Mouse (Mus musculus) gastrocnemius, postnatal 10 days (tissue): ENCODE data around the gene Npy. TPM values are rescaled to one million over a fixed set of nuclear protein-coding genes. Genes with fewer than 3 reads are reported as not detected.

Experiments used
- DNase-seq: peaks from one replicate; pipeline ENCODE4 v3.0.0; 2021; ENCODE audit warnings: mixed read lengths
- long read RNA-seq, 2 experiments: library from polyadenylated mRNA; stranded (forward); transcript quantifications; one replicate each; pipeline ENCODE4 v2.0.0; 2021
- total RNA-seq, 2 experiments: library from RNA; stranded (reverse); gene quantifications; 2 replicates each; pipeline ENCODE4 v1.2.3; 2021

The Npy gene
- total RNA-seq: not detected
- long read RNA-seq, experiment 1: 0 reads
- long read RNA-seq, experiment 2: 0 reads

DNA sequence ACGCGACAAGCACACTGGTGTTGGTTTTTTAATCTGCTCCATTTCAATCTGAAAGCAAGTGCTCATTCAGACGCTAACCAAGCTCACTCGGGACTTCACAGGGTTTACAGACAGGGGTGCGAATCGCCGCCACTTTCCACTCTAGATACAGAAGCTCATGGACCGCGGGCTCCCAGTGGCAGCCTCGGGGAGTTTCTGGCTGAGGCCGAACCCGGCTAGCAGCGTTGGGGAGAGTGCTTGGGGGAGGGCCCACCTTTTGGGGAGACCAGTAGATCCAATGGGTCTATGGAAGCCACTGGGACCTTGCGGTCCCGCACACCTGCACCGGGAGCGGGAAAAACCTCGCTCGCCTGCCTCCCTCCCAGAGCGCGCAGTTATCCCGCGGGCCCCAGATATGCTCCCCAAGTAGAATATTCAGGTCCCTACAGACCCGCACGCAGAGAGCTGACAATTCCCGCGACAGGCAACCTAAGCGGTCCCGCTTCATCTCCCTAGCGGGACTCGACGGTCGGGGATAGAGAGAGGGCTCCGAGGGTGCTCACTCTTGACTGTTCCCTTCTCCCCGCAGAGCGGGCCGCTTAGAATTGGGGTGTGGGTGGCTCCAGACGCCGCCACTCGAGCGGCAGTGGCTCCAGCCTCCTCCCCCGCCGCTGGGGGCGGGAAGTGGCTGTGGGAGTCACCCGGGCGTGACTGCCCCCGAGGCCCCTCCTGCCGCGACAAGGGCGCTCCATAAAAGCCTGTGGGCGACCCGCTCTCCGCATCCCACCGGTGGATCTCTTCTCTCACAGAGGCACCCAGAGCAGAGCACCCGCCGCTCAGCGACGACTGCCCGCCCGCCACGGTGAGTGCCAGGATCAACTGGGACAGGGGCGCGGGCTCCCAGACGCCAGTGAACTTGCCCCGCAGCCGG lies at the start of gene Npy:
Npy (plus strand) TSS at position 750 of the 910 bp plus-strand sequence.
- peak; percentile 14 for DNase-seq

DNA sequence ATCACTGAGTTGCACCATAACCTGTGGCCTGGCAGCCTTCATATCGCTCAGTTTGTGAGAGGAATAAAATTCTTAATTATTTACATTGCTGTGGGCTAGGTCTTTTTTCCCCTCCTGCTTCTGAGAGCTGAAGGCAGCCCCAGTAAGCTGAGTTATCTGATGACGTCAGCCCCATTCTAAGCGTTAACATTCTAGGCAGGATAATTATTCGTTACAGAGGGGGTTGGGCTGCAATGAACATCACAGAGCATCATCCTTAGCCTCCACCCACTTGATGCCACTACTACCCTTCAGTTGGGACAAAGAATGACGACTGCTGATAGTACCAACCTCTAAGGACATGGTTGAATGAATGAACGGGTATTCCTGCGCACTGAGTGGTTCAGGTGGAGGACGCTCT lies 47.5 kb upstream of the Npy start:
- DNase-seq: no peak

DNA sequence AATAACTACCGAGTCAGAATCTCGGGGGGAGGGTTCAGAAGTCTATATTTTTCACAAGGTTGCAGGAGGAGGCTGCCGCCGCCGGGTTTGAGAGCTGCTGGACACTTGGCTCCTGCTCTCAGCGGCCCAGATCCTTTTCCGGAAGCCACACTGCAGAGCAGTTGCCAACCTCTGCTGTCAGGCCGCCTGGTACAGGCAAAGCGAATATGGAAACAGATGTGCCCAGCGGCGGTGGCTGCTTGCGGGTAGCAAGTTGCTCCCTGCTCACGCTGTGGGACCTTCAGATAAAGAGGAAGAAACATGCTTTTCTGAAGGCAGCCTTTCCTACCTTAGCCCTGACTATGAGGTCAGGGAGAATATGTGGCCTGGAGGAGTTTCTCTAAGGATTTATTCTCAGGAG lies 44.4 kb upstream of the Npy start:
- no peak for DNase-seq

DNA sequence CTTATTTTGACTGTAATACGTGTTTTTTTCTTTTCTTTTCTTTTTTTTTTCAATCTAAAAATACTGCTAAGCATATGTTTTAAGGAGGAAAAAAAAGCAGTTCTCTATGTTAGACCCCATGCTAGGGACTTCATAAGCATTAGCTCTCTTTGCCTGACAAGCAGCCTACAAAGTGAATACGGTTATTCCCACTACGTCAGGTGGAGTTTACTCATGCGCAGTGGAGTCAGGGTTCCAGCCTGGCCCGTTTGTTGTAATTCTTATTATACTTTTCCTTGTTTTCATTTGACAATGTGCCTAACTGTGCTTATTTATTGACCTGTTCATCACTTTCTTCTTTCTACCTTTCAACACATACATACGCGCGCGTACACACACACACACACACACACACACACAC lies 43.8 kb upstream of the Npy start:
- no peak for DNase-seq

DNA sequence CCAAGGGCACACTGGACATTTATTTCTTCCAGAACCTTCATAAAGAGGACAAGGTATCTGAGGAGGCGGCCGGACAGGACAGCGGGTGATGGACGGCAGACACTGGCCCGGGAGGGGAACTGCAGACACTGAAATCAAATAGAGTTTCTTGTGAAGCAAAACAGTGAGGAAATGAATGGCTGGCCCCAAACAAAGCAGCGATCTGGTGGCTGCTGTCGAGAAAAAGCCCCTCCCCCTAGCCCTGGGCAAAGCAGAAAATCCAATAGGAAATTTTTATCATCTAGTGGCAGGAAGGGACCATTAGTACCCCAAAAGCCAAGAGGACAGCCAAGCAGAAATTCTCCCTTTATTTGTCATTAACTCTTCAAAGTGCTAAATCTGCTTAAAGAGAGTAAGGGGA lies 42.9 kb upstream of the Npy start:
- DNase-seq: no peak

DNA sequence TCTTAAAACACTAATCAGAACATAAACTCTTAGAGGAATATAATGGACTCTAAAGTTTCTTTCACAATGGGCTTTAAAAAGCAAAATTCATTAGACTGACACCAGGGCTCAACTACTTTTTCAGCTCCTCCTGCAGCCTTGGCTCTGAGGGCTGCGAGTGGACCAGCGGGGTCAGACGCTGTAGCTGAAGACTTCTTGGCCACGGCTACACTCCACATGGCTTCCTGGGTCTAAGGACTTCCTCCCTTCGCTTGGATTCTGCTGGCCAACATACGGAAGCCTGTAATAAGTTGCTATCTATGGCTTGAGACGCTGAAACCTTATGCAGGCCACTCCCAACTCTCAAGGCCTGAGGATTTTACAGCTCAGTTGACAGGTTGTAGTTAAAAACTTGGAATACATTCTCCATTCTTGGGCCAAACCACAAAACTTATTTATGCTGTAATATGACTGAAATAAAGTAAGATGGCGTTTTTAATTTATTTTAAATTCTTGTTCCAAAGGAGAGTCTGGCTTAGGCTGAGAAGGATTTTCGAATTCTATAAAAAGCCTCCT lies 41.6 kb upstream of the Npy start:
- DNase-seq: no peak

DNA sequence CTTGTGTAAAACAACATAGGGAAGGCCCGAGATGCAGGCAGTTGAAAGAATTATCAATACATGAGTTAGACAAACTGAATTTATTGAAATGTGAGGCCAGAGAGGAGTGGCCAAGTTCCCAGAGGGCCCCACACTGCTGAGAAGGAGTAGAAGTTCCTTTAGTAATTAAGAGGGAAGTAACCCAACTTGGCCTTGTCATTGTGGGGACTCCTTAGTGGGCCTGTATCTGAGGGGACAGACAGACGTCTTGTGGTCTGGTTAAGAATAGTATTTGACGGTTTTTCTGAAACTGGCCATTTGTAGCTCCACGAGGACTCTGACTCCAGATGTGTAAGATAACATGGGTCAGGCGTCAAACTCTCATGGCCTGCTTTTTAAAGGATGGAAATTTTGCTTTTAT lies 40.7 kb upstream of the Npy start:
- no peak for DNase-seq

DNA sequence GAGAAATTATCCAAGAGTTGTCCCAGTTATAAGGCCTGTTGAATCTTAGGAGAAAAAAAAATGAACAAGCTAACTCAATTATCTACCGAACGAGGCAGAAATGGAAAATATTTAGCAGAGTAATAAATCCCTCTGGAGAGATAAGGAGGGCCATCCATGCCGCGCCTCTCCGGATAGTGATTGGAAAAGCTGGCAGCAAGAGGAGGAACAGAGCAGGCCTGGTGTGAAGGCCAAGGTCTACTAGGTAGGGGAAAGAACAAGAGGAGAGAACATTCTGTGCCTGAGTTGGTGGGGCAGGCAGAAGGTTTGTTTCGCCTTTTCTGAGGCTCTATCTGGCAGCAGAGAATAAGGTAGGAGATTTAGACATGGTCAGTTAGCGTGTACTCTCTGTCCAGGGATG lies 39.8 kb upstream of the Npy start:
- no peak for DNase-seq

DNA sequence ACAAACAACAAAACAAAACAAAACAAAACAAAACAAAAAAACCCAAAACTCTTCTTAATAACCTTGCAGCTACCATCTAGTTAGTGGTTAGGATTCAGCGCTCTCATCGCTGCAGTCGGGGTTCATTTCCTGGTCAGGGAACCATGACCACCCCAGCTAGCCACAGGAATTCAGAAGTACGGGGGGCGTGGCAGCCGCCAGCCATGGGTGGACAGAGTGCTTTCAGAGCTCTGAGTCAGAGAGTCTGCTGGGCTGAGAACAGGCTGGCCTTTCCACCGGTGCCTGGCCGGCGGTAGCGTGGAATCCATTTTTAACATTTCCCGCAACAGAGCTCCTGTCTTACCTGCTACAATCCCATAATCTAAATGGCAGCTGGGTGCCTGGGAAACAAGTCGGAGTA lies 30.0 kb upstream of the Npy start:
- no peak for DNase-seq

DNA sequence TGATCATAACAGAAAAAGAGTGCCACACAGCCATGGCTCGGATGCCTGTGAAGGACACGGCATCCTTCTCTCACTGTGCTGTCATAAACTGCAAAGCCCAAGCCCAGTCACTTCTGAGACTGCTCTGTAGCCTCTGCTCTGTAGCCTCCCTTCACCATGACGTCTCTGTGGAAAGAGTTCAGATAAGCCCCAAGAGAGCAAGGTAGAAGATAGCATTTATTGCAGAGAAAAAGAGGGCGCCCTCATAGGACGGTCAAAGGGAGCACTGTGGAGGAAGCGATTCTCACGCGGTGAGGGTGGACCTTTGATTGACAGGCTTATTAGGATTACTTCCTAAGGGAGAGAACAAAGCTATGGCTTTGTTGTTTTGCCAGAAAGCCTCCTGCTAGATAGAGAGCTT lies 18.4 kb upstream of the Npy start:
- no peak for DNase-seq

DNA sequence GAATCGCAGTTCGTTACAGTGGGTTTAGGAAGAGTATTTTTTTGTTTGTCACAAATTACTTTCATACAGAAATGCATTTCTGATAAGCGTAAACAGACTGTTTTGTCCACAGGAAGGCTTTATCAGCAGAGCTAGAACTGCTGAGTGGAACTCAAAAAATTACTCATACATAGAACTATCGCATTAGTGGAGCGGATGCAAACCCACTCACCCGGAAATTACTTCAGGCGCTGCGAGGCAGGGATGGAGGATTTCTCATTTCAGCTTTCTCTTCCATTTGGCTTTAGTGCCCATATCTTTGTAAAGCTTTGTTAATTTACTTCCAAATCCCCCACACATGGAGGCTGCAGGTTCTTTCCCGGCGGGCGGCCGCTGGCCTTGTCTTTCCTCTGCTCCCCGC lies 14.4 kb upstream of the Npy start:
- no peak for DNase-seq

DNA sequence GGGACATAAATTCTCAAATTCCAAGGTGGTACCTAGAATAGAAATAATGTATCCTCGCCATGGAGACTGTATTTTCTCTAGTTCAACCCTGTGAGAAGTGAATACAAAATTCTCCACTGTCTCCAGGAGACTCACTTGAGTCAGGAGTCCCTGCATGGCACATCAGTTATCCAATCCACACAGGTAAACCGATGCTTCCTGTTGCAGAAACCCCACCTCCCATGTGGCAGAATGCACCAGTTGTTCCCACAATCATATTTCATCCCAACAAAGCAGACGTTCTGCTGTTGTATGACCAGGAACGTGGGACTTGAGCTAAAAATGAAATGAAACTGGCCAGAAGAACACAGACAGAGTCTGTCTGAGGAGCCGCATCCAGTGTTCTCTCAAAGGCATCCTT lies 5.3 kb upstream of the Npy start:
- no peak for DNase-seq

DNA sequence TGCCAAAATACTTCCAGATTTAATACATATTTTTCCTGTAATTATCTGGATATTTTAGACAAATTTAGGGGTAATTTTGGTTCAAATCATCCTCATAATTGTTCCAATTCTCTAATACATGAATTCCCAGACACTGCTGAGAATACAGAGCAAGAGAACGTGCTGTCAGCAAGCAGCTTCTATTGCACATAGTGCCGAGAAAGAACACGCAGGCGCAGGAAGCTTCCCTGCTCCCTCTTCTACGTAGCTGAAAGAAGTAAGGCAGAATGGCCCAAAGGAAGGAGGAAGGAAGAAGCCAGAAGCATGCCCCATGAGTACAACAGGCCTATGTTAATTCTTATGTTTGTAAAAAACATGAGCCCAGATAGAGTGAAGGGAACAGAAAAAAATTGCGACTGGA lies 4.9 kb upstream of the Npy start:
- no peak for DNase-seq

DNA sequence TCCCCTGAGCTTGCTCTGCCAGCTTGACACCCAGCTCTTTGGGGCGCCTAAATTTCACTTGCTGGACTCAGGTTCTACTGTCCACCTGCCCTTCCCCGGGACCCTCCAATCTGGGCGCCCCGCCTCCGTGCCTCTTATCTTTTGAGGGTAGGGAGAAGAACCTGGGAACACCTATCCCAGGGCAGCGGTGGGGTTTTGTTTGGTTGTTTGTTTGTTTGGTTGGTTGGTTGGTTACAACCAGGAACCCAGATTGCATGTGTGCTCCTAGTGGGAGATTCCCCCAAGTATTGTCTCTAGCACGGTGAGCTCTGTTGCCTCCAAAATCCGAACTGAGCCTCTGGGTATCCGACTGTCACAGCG lies 341 bp downstream of the Npy start:
- no peak for DNase-seq

DNA sequence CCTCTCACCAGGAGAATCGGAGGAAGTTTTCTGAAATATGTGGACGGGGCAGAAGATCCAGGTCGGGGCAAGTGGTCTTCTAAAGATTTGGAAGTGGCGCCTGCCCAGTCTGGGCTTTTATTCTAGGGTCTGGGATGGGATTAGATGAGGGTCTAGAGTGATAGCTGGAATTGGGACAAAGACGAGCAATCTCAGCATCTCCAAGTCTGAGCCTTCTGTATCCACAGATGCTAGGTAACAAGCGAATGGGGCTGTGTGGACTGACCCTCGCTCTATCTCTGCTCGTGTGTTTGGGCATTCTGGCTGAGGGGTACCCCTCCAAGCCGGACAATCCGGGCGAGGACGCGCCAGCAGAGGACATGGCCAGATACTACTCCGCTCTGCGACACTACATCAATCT lies 861 bp downstream of the Npy start:
- DNase-seq: no peak

DNA sequence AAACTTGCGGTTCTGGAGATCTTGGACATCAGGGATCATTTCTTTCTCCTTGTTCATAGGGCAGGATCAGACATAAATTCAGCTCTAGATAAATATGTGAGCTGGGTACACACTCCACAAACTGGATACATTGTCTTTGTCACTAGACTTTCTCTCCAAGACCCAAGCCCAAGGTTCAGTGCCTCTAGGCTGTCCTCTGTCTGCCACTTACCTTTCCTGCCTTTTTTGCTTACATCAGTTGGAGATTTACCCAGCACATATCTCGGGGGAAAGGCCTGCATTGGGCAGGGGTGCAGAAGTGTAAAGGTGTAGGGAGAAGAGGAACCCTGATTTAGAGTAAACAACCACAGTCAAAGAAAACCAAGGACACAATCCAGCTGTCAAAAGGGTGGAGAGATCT lies 1.3 kb downstream of the Npy start:
- DNase-seq: no peak

DNA sequence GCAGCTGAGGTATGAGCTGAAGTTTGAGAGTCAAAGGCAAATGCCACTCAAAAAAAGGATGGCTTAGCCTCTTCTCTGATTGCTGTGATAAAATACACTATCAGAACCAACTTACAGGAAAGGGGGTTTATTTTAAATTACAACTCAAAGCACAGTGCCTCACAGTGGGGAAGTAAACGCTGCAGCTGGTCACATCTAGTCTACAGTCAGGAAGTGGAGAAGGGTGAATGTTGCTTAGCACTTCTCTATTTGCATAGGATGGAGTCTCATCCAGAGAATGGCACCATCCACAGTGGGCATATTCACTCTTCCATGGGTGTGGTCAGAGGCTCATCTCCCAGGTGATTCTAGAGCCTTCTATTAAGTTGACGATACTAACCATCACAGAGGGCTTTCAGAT lies 9.1 kb downstream of the Npy start:
- no peak for DNase-seq

DNA sequence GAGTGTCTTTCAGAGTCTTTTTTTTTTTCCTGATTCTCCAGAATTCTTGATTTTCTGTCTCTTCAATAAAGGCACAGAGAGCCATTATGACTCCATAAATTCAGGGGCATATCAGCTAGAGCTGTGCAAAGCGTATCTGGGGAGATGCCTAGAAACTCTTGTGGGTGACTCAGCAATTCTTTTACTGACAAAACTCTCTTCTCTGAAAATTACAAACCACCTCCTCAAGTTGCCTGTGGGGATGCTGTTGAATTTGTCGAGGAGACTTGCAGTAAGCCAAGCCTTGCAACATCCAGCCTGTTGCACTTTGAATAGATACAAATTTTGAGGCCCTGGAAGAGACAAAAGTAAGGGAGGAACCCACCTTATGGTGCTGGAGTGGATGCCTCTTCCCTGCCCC lies 34.3 kb downstream of the Npy start:
- no peak for DNase-seq

DNA sequence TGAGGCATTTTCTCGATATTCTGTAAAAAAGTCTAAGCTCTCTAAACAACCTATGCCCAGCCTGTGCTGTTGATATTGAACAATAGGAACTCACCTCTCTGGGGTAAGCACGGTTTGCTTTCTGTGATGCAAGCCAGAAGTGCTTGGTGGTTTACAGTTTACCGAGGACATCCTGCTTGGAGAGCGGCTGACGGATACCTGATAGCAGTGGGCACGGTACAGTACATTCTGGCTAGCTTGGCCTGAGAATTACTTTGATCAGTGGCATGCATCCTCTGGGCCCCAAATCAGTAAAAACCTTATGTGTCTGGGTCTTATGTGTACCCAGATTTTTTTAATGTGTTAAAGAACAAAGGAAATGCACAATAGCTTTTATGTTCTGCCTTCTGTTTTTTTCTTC lies 45.1 kb downstream of the Npy start:
- DNase-seq: no peak

DNA sequence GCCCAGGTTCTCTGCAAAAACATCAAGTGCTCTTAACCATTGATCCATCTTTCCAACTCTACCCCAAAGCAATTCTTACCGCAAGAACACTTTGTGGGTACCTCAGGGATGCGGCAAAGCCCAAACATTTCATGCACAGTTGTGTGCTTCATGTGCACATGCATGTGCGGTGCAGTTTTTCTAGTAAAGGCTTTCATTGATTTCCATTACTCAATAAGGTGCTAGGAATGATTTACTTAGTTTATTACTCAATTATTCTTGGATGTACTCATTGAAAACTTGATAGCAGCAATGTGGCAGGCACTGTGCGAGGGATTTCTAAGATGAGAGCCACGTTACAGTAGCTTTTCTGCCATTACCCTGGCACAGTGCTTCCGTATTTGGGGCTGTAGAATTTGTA lies 48.6 kb downstream of the Npy start:
- no peak for DNase-seq

DNA sequence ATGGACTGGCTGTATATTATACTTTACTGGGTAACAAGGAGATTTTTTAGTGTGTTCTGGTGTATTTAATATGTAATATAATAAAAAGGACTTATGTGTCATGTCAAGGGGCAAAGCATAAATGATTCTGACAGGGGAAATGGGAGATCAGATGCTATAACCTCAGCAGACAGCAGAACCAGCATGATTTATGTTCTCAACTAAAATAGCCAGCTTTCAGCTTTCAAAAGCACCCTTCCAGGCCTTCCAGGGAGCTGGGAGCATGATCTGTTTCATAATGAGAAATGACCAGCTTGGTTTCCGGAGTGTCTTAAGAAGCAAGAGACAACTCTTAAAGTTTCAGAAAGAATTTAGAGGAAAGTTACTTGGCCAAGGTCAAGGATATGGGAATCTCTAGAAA lies 51.0 kb downstream of the Npy start:
- no peak for DNase-seq

DNA sequence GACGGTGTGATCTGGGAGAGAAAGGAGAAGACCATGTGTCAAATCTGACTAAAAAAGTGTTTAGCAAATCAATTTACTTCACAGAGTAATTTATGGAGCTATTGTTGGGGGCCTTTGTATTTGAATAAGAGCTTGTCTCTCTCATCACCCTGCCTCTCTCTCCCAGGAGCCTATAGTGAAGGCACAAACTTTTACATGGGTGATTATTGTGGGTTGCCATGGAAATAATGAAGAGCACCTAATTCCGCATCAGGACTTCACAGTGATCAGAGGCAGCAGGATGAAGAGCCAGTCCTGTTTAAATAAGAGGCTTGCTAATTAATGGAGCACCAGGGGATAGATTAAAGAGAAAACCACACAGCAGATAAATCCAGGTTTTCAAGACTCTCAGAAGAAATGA lies 52.6 kb downstream of the Npy start:
- DNase-seq: no peak

DNA sequence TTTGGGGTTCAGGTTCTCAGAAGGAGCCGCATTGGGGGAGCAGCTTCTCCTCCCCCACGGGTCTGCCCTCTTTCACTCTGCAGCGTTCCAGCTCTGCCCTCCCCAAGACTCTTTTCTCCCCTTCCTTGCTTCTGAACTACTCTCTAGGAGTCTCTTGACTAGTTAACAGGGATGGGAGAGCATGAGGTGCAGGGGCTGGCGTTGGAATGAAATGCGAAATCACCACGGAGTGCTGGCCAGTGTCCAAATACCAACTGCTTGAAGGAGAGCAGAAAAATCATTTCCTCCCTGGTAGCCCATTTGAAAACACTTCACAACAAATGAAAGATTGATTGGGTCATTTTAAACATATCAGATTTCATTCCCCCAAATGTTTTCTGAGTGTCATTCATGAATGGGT lies 53.3 kb downstream of the Npy start:
- no peak for DNase-seq
